Mouse (Mus musculus): ENCODE measurements at regions not wholly inside any gene's neighbourhood (a gene's known extent, or its start where the extent isn't known, plus 50 kb on each side); places are given as distances from the start of the nearest gene placed in this dataset.

- TF ChIP-seq CTCF (IDR thresholded peaks at IDR 0.05; ENCODE audit: control insufficient read depth, insufficient read depth, insufficient replicate concordance, low read depth, low read length): no peak
- no peak for TF ChIP-seq POLR2A (IDR thresholded peaks at IDR 0.05; ENCODE audit: control insufficient read depth, low read depth, low read length)
Measured at GRCm38 (mm10) chr10:108024227-108024626, 112.3 kb upstream of the Otogl start.
